Mouse (Mus musculus) liver, postnatal 0 days (tissue): Measurements from ENCODE around the gene Sgcb.

ENCODE experiments used
- CTCF ChIP-seq: sonication (generic); IDR thresholded peaks from 2 replicates; pipeline ENCODE4 v1.5.1; 2016; ENCODE audit warnings: antibody characterized with exemption, low read depth
- EP300 ChIP-seq: IDR thresholded peaks from 2 replicates; pipeline ENCODE4 v1.6.1; 2016; ENCODE audit warnings: antibody characterized with exemption, low read depth, mild to moderate bottlenecking

DNA sequence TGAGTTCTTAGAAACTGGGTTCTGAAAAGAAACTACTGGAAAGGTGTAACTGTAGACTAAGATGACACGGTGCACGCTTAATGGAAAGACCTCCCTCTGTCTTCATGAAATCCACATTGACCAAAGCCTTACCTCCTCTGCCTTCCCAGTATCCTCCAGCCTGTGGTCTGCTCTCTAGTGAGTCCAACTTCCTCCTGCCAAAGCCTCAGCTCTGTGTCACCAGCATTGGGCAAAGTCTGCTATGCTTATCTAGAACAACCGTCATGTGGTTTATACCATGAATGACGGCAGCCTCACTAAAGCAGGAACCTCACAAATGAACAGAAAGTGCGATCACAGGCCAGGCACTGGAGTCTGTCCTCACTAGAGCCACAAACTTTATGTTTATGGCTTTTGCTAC is 17.4 kb downstream of the Sgcb start:
- TF ChIP-seq CTCF (no peak), EP300 (no peak)
